Mouse (Mus musculus) midbrain, embryonic 10.5 days (tissue): ENCODE measurements around the gene Pou3f1. TPM values are rescaled to one million over a fixed set of nuclear protein-coding genes. Genes with fewer than 3 reads are reported as not detected.

Experiments
- DNase-seq: peaks from one replicate; pipeline ENCODE4 v3.0.0-alpha.2; 2017; ENCODE audit warnings: low spot score
- H3K27ac ChIP-seq: fragments of 300-500 bp; sonication (generic); replicated peaks from 2 replicates; pipeline ENCODE4 v1.5.1; 2016; ENCODE audit warnings: mild to moderate bottlenecking
- H3K27me3 ChIP-seq: fragments of 300-500 bp; sonication (generic); 2 replicates; pipeline ENCODE4 v1.6.1; 2016; ENCODE audit warnings: low read depth, mild to moderate bottlenecking; ENCODE audit not compliant: poor library complexity, severe bottlenecking
- H3K36me3 ChIP-seq: fragments of 300-500 bp; sonication (generic); 2 replicates; pipeline ENCODE4 v1.6.1; 2016; ENCODE audit warnings: mild to moderate bottlenecking, moderate library complexity
- H3K4me1 ChIP-seq: fragments of 300-500 bp; sonication (generic); 2 replicates; pipeline ENCODE4 v1.6.1; 2016
- H3K4me3 ChIP-seq: fragments of 300-500 bp; sonication (generic); 2 replicates; pipeline ENCODE4 v1.5.1; 2016; ENCODE audit warnings: mild to moderate bottlenecking, moderate library complexity
- H3K9me3 ChIP-seq: fragments of 300-500 bp; sonication (generic); replicated peaks from 2 replicates; pipeline ENCODE4 v1.6.1; 2016; ENCODE audit warnings: mild to moderate bottlenecking
- WGBS: fragments of 180-500 bp; shearing (Covaris S2); methylation state at CpG from one replicate; pipeline ENCODE4 v1.1.7; 2016; 5-methylcytosine and 5-hydroxymethylcytosine counted together
- polyA plus RNA-seq: library from polyadenylated mRNA; unstranded; fragments of >200 nt; fragmentation: Nextera tagmentation; extraction: Ambion mirVana; gene quantifications from 2 replicates; pipeline ENCODE4 v1.2.1, GENCODE M21; 2016

The Pou3f1 gene
- polyA plus RNA-seq, 1 experiment from 2014 or later = 13.8 TPM

DNA sequence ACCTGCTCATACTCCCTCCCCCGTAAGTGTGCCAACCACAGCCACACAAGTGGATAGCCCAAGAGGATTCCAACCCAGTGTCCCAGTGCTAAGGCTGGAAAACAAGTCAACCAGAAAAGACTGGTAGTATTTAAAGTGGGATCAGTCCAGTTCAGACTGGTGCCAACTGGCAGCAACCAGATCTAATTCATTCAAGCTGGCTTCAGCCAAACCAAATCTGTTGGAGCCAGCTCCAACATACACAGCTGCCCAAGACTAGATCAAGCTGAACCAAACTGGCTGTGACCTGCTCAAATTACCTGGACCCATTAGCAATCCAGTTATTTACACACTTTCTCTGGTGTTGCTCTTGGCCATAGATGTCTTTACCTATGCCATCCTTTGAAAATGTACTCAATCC, 29.8 kb upstream of the Pou3f1 start:
- Histone ChIP-seq H3K36me3 (no peaks in the 10 kb centered on the region), H3K9me3 (no peaks in the 10 kb centered on the region), H3K27ac (peak overlapping the region; percentile 50; the same call in 1 of the 2 replicates), H3K4me3 (no peak overlapping the region), H3K27me3 (peaks cover 8% of the 10 kb centered on the region; the same call in 1 of the 2 replicates), H3K4me1 (peaks cover 37% of the 10 kb centered on the region)
- 88% methylated on average over 1 of the region's 1 CpGs for WGBS
- DNase-seq = no peak

DNA sequence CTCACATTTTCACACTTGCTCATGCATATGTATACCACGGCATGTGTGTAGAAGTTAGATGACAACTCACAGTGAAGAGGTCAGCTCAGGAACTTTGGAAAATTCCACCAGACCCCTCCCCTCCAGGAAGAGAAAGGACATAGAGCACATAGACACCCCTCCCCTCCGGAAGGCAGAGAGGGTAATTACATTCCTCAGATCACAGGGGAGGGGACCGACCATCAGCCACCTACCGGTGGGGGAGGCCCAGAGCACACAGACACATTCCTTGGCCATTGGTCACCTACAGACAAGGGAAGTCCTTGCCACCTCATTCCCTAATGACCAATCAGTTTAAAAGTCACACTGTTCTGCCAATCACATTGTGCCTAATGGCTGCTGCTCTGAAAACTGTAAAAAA, 25.2 kb upstream of the Pou3f1 start:
- H3K27me3 ChIP-seq = peaks cover 15% of the 10 kb centered on the region
- H3K36me3 ChIP-seq = no peaks in the 10 kb centered on the region
- H3K27ac ChIP-seq = no peak overlapping the region
- peaks cover 8% of the 10 kb centered on the region for H3K4me1 ChIP-seq
- WGBS = 78% methylated on average over 4 of the region's 4 CpGs
- no peaks in the 10 kb centered on the region for H3K9me3 ChIP-seq
- H3K4me3 ChIP-seq = no peak overlapping the region
- DNase-seq = no peak

DNA sequence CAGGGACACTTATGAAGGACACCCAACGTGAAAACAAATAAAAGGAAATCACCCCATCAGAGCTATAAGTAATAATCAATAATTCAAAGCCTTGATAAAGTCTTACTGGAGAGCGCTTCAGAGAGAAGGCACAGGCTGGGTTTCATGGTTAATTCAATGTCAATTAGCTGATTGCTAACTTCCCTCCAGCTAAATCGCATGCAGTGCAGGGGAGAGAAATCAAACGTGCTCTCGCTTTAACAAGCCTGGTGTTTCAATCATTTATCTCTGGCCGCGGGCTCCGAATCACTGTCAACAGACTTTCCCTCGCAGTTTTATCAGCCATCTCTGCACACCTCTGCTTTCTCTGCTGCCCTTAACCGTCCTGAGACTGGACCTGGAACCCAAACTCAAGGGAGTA, 23.8 kb upstream of the Pou3f1 start:
- Histone ChIP-seq H3K36me3 (no peaks in the 10 kb centered on the region), H3K27me3 (peaks cover 25% of the 10 kb centered on the region), H3K9me3 (no peaks in the 10 kb centered on the region), H3K27ac (no peak overlapping the region), H3K4me3 (no peak overlapping the region), H3K4me1 (0 out of 2 replicates have a peak, but pooled peaks cover 3% of the 10 kb centered on the region)
- DNase-seq = no peak
- WGBS = 81% methylated on average over 10 of the region's 10 CpGs

DNA sequence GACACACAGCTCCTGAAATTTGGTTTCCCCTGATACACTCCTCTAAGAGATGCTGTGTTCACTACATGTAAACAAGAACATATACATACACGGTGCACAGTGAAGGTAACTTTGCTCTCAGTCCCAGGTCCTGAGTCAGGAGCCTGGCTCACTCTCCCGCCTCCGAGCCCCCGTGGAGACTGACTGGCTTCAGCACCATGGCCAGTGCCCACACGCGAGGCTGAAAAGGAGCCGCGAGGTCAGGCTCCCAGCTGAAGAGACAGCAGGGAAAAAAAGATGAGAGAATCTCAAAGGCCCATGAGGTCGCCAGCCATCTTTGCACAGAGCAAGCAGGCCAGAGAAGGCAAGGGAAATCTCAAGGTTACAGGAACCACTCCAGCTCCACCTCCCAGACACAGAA, 23.3 kb upstream of the Pou3f1 start:
- Histone ChIP-seq H3K4me1 (0 out of 2 replicates have a peak, but pooled peaks cover 3% of the 10 kb centered on the region), H3K9me3 (no peaks in the 10 kb centered on the region), H3K27ac (no peak overlapping the region), H3K36me3 (no peaks in the 10 kb centered on the region), H3K27me3 (peaks cover 25% of the 10 kb centered on the region), H3K4me3 (no peak overlapping the region)
- peak; percentile 51 for DNase-seq
- whole genome bisulfite sequencing = 9% methylated on average over 9 of the region's 9 CpGs

DNA sequence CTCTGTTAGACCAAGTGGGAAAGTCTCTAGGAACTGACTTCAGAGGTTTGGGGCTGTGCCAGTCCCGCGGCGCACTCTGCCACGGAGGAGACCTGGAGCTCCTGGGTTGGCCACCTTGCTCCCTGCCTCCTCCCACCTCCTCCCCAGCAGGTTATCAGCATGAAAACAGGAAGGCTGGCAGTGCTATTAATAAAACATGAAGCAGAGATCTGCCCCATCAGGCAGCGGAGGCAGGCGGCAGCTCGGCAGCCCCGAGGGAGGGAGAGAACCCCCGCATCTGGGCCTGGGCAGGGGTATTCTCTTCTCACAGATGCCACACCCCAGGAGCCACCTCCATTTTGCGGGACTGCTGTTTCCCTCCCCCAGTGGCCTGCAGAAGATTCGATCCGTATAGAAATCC, 16.9 kb upstream of the Pou3f1 start:
- no peak for DNase-seq
- Histone ChIP-seq H3K36me3 (no peaks in the 10 kb centered on the region), H3K27ac (no peak overlapping the region), H3K27me3 (peaks cover 46% of the 10 kb centered on the region), H3K9me3 (no peaks in the 10 kb centered on the region), H3K4me3 (no peak overlapping the region), H3K4me1 (peaks cover 20% of the 10 kb centered on the region)
- WGBS = 33% methylated on average over 12 of the region's 12 CpGs

DNA sequence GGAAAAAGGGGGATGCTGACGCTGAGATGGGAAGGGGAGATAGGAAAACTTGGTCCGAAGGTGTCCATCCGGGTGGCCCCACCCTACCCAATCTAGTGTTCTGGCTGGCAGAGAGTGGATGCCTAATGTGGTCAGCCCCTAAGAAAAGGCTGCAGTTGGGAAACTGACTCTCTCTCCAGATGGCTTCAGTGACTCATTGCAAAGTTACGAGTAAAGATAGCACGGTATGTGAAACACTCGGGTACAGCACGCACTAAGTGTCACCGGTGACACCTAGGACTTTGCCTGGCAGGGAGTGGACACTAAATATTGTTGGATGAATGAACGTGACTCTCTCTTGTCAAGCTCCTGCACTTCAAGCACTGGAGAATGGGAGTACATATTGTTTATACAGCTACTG, 12.7 kb upstream of the Pou3f1 start:
- Histone ChIP-seq H3K27me3 (peaks cover 66% of the 10 kb centered on the region), H3K36me3 (no peaks in the 10 kb centered on the region), H3K4me3 (no peak overlapping the region), H3K27ac (no peak overlapping the region), H3K9me3 (no peaks in the 10 kb centered on the region), H3K4me1 (peaks cover 48% of the 10 kb centered on the region)
- WGBS = 96% methylated on average over 9 of the region's 9 CpGs
- no peak for DNase-seq

DNA sequence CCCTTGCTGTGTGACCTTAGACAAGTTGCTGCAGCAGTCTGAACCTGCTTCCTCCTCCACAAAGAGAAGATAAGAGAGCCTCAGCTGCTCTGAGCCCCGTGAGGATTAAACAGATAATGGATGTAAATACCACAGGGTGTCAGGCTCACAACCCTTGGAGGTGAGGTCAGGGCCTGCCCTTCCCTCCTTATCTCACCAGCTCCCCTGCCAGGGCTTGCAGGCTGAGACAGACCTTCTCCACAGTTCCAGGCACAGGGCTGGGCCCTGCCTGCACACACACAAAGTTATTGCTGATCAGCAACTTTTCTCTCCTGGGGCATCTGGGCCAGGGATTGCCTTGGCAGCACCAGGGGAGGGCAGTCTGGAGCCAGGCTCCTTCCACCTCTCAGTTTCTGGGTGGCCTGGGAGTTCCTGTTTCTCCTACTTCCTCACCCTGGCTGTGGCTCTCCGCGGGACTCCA, 11.6 kb upstream of the Pou3f1 start:
- Histone ChIP-seq H3K27me3 (peaks cover 66% of the 10 kb centered on the region), H3K27ac (no peak overlapping the region), H3K4me3 (no peak overlapping the region), H3K4me1 (peaks cover 44% of the 10 kb centered on the region), H3K9me3 (no peaks in the 10 kb centered on the region), H3K36me3 (no peaks in the 10 kb centered on the region)
- 23% methylated on average over 3 of the region's 3 CpGs for WGBS
- DNase-seq = no peak

DNA sequence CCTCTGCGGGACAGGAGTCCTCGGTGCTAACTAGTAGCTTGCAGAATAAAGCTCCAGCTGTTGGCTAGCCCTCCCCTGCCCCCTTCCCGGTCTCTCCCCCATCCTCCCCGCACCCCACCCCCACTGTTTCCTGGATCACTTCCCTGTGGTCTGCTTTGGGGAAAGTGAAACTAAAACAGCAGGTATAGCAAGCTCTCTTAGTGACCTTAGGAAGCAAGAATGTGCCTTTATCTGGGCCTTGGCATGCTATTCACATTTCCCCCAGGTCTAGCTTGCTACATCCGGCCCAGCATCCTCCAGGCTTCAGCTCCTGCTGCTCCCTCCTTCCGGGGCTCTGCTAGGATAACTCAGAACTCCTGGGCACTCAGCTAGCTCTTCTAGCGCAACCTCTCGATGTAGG, 10.0 kb upstream of the Pou3f1 start:
- Histone ChIP-seq H3K27me3 (peaks cover 69% of the 10 kb centered on the region), H3K4me1 (peaks cover 55% of the 10 kb centered on the region), H3K9me3 (no peaks in the 10 kb centered on the region), H3K4me3 (no peak overlapping the region), H3K36me3 (no peaks in the 10 kb centered on the region), H3K27ac (peak overlapping the region; percentile 52)
- WGBS = 24% methylated on average over 8 of the region's 8 CpGs
- no peak for DNase-seq

DNA sequence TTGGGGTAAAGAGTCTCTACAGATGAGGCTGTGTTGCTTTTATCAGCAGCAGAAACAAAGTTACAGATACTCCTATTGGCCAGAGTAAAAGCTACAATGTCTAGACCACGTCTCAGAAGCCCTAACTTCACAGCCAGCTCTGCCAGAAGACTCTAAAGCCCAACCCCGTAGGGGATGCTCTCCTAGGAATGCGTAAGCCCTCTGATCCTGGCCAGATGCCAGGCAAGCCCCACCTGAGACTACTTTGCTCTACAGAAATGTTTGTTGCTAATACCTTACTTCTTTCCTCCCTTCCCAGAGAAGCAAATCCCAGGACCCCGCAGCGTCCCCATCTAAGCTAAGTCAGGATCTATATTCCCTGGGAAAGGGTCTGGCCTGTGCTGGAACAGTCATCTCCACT, 8.7 kb upstream of the Pou3f1 start:
- H3K4me3 ChIP-seq = no peak overlapping the region
- no peaks in the 10 kb centered on the region for H3K9me3 ChIP-seq
- peaks cover 65% of the 10 kb centered on the region for H3K4me1 ChIP-seq
- WGBS = 38% methylated on average over 5 of the region's 5 CpGs
- H3K27me3 ChIP-seq = peaks cover 77% of the 10 kb centered on the region
- no peak for DNase-seq
- no peak overlapping the region for H3K27ac ChIP-seq
- no peaks in the 10 kb centered on the region for H3K36me3 ChIP-seq

DNA sequence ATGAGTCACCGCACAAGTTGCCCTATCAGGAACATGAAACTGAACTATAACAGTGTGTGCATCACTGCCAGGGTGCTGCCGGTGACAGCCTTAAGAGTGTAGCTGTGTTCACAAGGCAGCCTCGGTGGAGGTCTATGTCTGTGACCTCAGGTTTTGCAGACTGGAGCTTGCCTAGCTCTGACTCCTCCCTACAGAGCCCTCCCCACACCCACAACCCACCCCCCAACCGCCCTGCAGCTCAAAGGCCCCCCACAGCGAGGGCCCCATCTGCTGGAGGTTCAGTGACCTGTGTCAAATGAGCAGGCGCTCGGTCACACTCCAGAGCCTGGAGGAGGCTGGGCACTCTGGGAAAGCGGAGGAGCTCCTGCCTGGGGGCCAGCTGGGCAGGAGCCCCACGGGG, 3.7 kb upstream of the Pou3f1 start:
- Histone ChIP-seq H3K9me3 (no peaks in the 10 kb centered on the region), H3K4me1 (peaks cover 93% of the 10 kb centered on the region), H3K4me3 (peak overlapping the region; percentile 39), H3K27me3 (peaks cover 91% of the 10 kb centered on the region), H3K36me3 (no peaks in the 10 kb centered on the region), H3K27ac (peak overlapping the region; percentile 82)
- WGBS = 1% methylated on average over 9 of the region's 9 CpGs
- DNase-seq = peak; percentile 83

DNA sequence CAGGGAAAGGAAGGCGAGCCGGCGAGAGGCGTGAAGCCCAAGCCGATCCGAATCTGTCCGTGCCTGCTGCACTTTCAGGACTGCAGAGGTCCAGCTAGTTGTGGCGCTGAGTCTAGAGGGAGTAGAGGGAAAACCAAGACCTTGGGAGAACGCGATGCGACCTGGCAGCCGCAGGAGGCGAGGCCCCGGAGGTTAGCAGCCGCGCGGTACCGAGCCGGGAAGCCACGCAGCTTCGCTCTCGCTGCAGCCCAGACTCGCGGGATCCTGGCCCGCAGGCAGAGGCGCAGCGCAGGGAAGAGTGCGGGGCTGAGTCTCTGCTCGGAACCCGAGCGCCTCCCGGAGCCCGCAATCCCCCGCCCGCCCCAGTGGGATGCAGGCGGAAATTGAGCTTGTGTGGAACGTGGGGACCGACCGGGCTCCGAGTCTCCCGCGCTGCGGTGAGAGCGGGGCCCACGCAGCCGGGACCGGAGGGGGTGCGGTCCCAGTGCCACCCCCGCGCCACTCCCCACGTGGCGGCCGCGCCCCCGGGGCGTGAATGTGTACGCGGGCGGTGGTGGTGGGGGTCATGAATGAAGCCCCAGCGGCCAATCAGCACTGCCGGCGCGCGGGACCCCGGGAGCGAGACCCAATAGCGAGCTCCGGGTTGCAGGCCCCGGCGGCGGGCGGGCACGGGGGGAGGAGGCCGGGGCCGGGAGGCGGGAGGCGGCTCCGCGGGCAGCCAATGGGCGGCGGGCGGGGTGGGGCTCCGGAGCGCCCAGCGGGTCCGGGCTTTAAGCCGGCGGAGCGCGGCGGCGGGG, 445 bp downstream of the Pou3f1 start:
- DNase-seq = peak; percentile 95
- H3K4me1 ChIP-seq = peaks cover 94% of the 10 kb centered on the region
- peaks cover 11% of the 10 kb centered on the region for H3K36me3 ChIP-seq
- H3K27me3 ChIP-seq = peaks cover 94% of the 10 kb centered on the region
- peak overlapping the region; percentile 90 for H3K27ac ChIP-seq
- under 1% methylated on average over 76 of the region's 92 CpGs for WGBS
- H3K4me3 ChIP-seq = peak overlapping the region; percentile 74
- H3K9me3 ChIP-seq = no peaks in the 10 kb centered on the region

DNA sequence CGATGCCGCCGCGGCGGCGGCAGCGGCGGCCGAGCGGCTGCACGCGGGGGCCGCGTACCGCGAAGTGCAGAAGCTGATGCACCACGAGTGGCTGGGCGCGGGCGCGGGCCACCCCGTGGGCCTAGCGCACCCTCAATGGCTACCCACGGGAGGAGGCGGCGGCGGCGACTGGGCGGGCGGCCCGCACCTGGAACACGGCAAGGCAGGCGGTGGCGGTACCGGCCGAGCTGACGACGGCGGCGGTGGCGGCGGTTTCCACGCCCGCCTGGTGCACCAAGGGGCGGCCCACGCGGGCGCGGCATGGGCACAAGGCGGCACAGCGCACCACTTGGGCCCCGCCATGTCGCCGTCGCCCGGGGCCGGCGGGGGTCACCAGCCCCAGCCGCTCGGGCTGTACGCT, 1.2 kb downstream of the Pou3f1 start:
- Histone ChIP-seq H3K27me3 (peaks cover 96% of the 10 kb centered on the region), H3K27ac (peak overlapping the region; percentile 90), H3K36me3 (peaks cover 11% of the 10 kb centered on the region), H3K4me3 (peak overlapping the region; percentile 74), H3K9me3 (no peaks in the 10 kb centered on the region), H3K4me1 (peaks cover 94% of the 10 kb centered on the region)
- DNase-seq = no peak
- WGBS = under 1% methylated on average over 60 of the region's 61 CpGs

DNA sequence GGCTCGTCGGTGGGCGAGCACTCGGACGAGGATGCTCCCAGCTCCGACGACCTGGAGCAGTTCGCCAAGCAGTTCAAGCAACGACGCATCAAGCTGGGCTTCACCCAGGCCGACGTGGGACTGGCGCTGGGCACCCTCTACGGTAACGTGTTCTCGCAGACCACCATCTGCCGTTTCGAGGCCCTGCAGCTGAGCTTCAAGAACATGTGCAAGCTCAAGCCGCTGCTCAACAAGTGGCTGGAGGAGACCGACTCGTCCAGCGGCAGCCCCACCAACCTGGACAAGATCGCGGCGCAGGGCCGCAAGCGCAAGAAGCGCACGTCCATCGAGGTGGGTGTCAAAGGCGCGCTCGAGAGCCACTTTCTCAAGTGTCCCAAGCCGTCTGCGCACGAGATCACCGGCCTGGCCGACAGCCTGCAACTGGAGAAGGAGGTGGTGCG, 1.8 kb downstream of the Pou3f1 start:
- under 1% methylated on average over 39 of the region's 39 CpGs for WGBS
- Histone ChIP-seq H3K27me3 (peaks cover 96% of the 10 kb centered on the region), H3K9me3 (no peaks in the 10 kb centered on the region), H3K4me1 (peaks cover 94% of the 10 kb centered on the region), H3K36me3 (peaks cover 11% of the 10 kb centered on the region), H3K27ac (peak overlapping the region; percentile 90), H3K4me3 (peak overlapping the region; percentile 74)
- DNase-seq = peak; percentile 75
